Comparison of ENCODE assay signal across 8 mouse cellular contexts in the genomic region with DNA sequence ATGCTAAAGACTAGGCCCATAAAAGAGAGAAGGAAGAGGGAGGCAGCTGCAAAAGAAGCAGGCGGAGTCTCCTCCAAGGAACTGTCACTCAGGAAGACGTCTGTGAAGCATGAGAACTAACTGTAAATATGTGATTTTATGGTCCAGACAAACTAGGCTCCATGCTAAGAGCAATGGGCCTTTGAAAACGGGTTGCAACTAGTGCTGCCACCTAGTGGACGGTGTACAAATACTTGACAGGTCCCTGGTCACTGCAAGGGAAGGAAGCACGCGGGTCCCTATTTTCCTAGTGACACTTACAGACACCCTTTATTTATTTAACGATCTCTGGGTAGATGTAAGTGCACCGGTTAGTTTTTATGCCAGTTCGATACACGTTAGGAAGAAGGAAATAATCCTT. TPM values are rescaled to one million over a fixed set of nuclear protein-coding genes. Genes with fewer than 3 reads are reported as not detected.
DNase-seq lines count a peak whose midpoint lies in the region; ATAC-seq and TF ChIP-seq lines count a peak whose summit lies in the region.

No protein-coding gene starts in this region.

- peak; percentile 69; the same call in 1 of the 2 replicates for TF ChIP-seq CTCF in small intestine, adult 2 months (IDR thresholded peaks at IDR 0.05; ENCODE audit: extremely low read depth, insufficient read length, insufficient replicate concordance, low read depth, low read length)

- no peak overlapping the region for H3K4me3 ChIP-seq in midbrain, embryonic 12.5 days
- H3K4me3 ChIP-seq in small intestine, adult 2 months (ENCODE audit: low read depth, low read length), result no peak overlapping the region

- H3K9me3 ChIP-seq in midbrain, embryonic 12.5 days, result no peaks in the 10 kb centered on the region

- peak; percentile 63 for ATAC-seq in midbrain, embryonic 12.5 days (ENCODE audit: low FRiP score, low read depth)
- no peak for ATAC-seq in activated CD4-positive, CD25-positive, alpha-beta regulatory T cell, adult 4 months

- DNase-seq in adipocyte (ENCODE audit: low spot score), result peak; percentile 87
- DNase-seq in cerebellum, adult 9-11 months, result peak; percentile 36
- DNase-seq in frontal cortex, postnatal 10 days (ENCODE audit: low spot score in 2 of 2), result peak; percentile 17 to 64
- DNase-seq in induced T-regulatory cell, adult 2 months (ENCODE audit: low read depth), result peak; percentile 79
- peak; percentile 59 to 85 for DNase-seq in left cerebral cortex, postnatal 14 days (ENCODE audit: low spot score in 2 of 2)

- no peak overlapping the region for H3K4me2 ChIP-seq in midbrain, embryonic 12.5 days (replicated peaks)

- no peaks in the 10 kb centered on the region for H3K27me3 ChIP-seq in midbrain, embryonic 12.5 days
- no peaks in the 10 kb centered on the region for H3K27me3 ChIP-seq in small intestine, adult 2 months (ENCODE audit: control insufficient read depth, insufficient read depth, low read length)

- no peak for TF ChIP-seq POLR2A in small intestine, adult 2 months (IDR thresholded peaks at IDR 0.05; ENCODE audit: low read depth, low read length)

- intact Hi-C loops in left cerebral cortex, postnatal 14 days (cut with DNase I), result loop anchor here (2.0 to 5.0 kb wide), 2 partner anchors 45 to 794 kb away; no protein-coding TSS in a partner anchor

- no peak overlapping the region for H3K9ac ChIP-seq in midbrain, embryonic 12.5 days (replicated peaks)

- no peak overlapping the region for H3K27ac ChIP-seq in midbrain, embryonic 12.5 days (replicated peaks)
- no peak overlapping the region for H3K27ac ChIP-seq in small intestine, adult 2 months (ENCODE audit: insufficient read depth, low read depth, low read length)

- no peaks in the 10 kb centered on the region for H3K4me1 ChIP-seq in midbrain, embryonic 12.5 days
- H3K4me1 ChIP-seq in small intestine, adult 2 months (ENCODE audit: control insufficient read depth, insufficient read depth, insufficient read length, low read length), result no peaks in the 10 kb centered on the region

- WGBS in midbrain, embryonic 12.5 days, result 14% methylated on average over 10 of the region's 10 CpGs
- whole genome bisulfite sequencing in small intestine, adult 2 months, result 8% methylated on average over 10 of the region's 10 CpGs

- H3K36me3 ChIP-seq in midbrain, embryonic 12.5 days, result no peaks in the 10 kb centered on the region
- no peaks in the 10 kb centered on the region for H3K36me3 ChIP-seq in small intestine, adult 2 months (ENCODE audit: control insufficient read depth, insufficient read depth, low read length)

RNA-seq across cellular contexts. Expression of gene Fsip1, which starts 10.9 kb away (rescaled TPM):
- total RNA-seq in left cerebral cortex, postnatal 14 days (2021), result under 1 TPM; 0.66 to 0.77 TPM
- polyA plus RNA-seq in midbrain, embryonic 12.5 days (2016; fragmentation: Nextera tagmentation; extraction: Ambion mirVana), result 1.6 and 2.2 TPM in 2 replicates
- 0.05 TPM in 1 of 2 replicates, not detected in the other for polyA plus RNA-seq in small intestine, adult 2 months (2012; rRNA removed)
- polyA plus RNA-seq in activated CD4-positive, CD25-positive, alpha-beta regulatory T cell, adult 4 months (2017; shearing (Covaris generic)), result not detected

Comparison
In these comparisons a context has a peak if more than half of its experiments do, and no peak if none do; other contexts are left out.
1. DNase-seq: peak in every context shown above with its lines; median percentile 87 in adipocyte; 79 in induced T-regulatory cell, adult 2 months; 72 in left cerebral cortex, postnatal 14 days; 40 in frontal cortex, postnatal 10 days; 36 in cerebellum, adult 9-11 months.